Mouse (Mus musculus): ENCODE results near the gene Txk. TPM values are rescaled to one million over a fixed set of nuclear protein-coding genes. Genes with fewer than 3 reads are reported as not detected.

Gene Txk
- total and polyA plus RNA-seq, 3 experiments, result 0.10 to 0.23 TPM; not detected in 1

GRCm38 (mm10) chr5:72648987-72649735 is 103.4 kb downstream of the Txk start:
- no peak for TF ChIP-seq TCF12 (IDR thresholded peaks at IDR 0.05; ENCODE audit: low read depth, low read length)
- TF ChIP-seq TBP (IDR thresholded peaks at IDR 0.05; ENCODE audit: low read depth, low read length), result no peak
- no peak for TF ChIP-seq CTCF (IDR thresholded peaks at IDR 0.05 in 2 of 3, conservative IDR thresholded peaks at IDR 0.05 in 1 of 3; ENCODE audit: control insufficient read depth in 1 of 3, insufficient read depth in 1 of 3, low read depth in 2 of 3, low read length in 3 of 3, poor library complexity in 1 of 3, severe bottlenecking in 1 of 3)
- TF ChIP-seq MXI1 (IDR thresholded peaks at IDR 0.05; ENCODE audit: low read depth, low read length), result no peak
- no peak for TF ChIP-seq RAD21 (IDR thresholded peaks at IDR 0.05; ENCODE audit: low read depth, low read length)
- no peak for TF ChIP-seq POLR2AphosphoS5 (IDR thresholded peaks at IDR 0.05; ENCODE audit: borderline replicate concordance, low read depth, low read length)
- no peak for TF ChIP-seq MYB (IDR thresholded peaks at IDR 0.05; ENCODE audit: low read depth, low read length)
- TF ChIP-seq MAX (IDR thresholded peaks at IDR 0.05; ENCODE audit: low read length), result no peak
- no peak for TF ChIP-seq HCFC1 (IDR thresholded peaks at IDR 0.05; ENCODE audit: low read depth, low read length)
- no peak for TF ChIP-seq JUND (IDR thresholded peaks at IDR 0.05; ENCODE audit: low read depth, low read length)
- TF ChIP-seq E2F4 (IDR thresholded peaks at IDR 0.05; ENCODE audit: borderline replicate concordance, low read depth, low read length), result no peak
- no peak for TF ChIP-seq ELF1 (IDR thresholded peaks at IDR 0.05; ENCODE audit: low read depth, low read length)
- Histone ChIP-seq H3K9me3 (replicated peaks; ENCODE audit: insufficient read depth, low read length) (no peaks in the 10 kb centered on the region), H3K79me2 (ENCODE audit: control insufficient read depth, insufficient read depth, low read length, poor library complexity) (no peaks in the 10 kb centered on the region), H3K4me1 (ENCODE audit: control insufficient read depth in 1 of 2, insufficient read depth in 2 of 2, low read length in 2 of 2) (peaks cover 0 to 3% of the 10 kb centered on the region in 2 experiments; a peak in 2 of 4 replicates), H3K4me3 (ENCODE audit: control insufficient read depth in 1 of 2, insufficient read depth in 1 of 2, low read depth in 2 of 2, low read length in 2 of 2) (no peak overlapping the region), H3K36me3 (ENCODE audit: control insufficient read depth in 1 of 2, insufficient read depth in 2 of 2, low read length in 2 of 2) (no peaks in the 10 kb centered on the region; a peak in 1 of 4 replicates), H3K9ac (ENCODE audit: control insufficient read depth, low read depth, low read length, poor library complexity, severe bottlenecking) (no peak overlapping the region), H3K27ac (ENCODE audit: control insufficient read depth, low read depth, low read length) (no peak overlapping the region), H3K27me3 (ENCODE audit: control insufficient read depth in 1 of 2, insufficient read depth in 2 of 2, low read length in 2 of 2) (peaks cover 2 to 20% of the 10 kb centered on the region in 2 experiments; a peak in 3 of 4 replicates)
- DNase-seq (ENCODE audit: low read depth, low spot score), result no peak

GRCm38 (mm10) chr5:72647958-72648595 is 104.5 kb downstream of the Txk start:
- Histone ChIP-seq H3K27me3 (ENCODE audit: control insufficient read depth in 1 of 2, insufficient read depth in 2 of 2, low read length in 2 of 2) (peaks cover 2 to 18% of the 10 kb centered on the region in 2 experiments; a peak in 3 of 4 replicates), H3K9ac (ENCODE audit: control insufficient read depth, low read depth, low read length, poor library complexity, severe bottlenecking) (peak overlapping the region; percentile 49), H3K4me1 (ENCODE audit: control insufficient read depth in 1 of 2, insufficient read depth in 2 of 2, low read length in 2 of 2) (peaks cover 0 to 3% of the 10 kb centered on the region in 2 experiments; a peak in 2 of 4 replicates), H3K36me3 (ENCODE audit: control insufficient read depth in 1 of 2, insufficient read depth in 2 of 2, low read length in 2 of 2) (no peaks in the 10 kb centered on the region; a peak in 1 of 4 replicates), H3K9me3 (replicated peaks; ENCODE audit: insufficient read depth, low read length) (no peaks in the 10 kb centered on the region), H3K4me3 (ENCODE audit: control insufficient read depth in 1 of 2, insufficient read depth in 1 of 2, low read depth in 2 of 2, low read length in 2 of 2) (peak overlapping the region; percentile 62 to 74), H3K79me2 (ENCODE audit: control insufficient read depth, insufficient read depth, low read length, poor library complexity) (no peaks in the 10 kb centered on the region), H3K27ac (ENCODE audit: control insufficient read depth, low read depth, low read length) (no peak overlapping the region)
- no peak for DNase-seq (ENCODE audit: low read depth, low spot score)
- TF ChIP-seq CHD1 (IDR thresholded peaks at IDR 0.05; ENCODE audit: low read depth, low read length) (no peak), TAL1 (IDR thresholded peaks at IDR 0.05; ENCODE audit: low read length) (no peak), ZKSCAN1 (IDR thresholded peaks at IDR 0.05; ENCODE audit: low read depth, low read length) (no peak), GABPA (IDR thresholded peaks at IDR 0.05; ENCODE audit: low read depth, low read length) (no peak), USF2 (IDR thresholded peaks at IDR 0.05; ENCODE audit: borderline replicate concordance in 1 of 2, insufficient read depth in 1 of 2, low read depth in 1 of 2, low read length in 2 of 2) (no peak), NRF1 (IDR thresholded peaks at IDR 0.05; ENCODE audit: insufficient read depth, low read depth, low read length, poor library complexity, severe bottlenecking) (no peak), MAZ (IDR thresholded peaks at IDR 0.05; ENCODE audit: low read depth, low read length) (no peak), POLR2A (IDR thresholded peaks at IDR 0.05; ENCODE audit: control insufficient read depth in 1 of 2, insufficient read depth in 1 of 2, low read depth in 1 of 2, low read length in 2 of 2, poor library complexity in 1 of 2) (no peak), ETS1 (IDR thresholded peaks at IDR 0.05; ENCODE audit: low read depth, low read length) (no peak), SMC3 (IDR thresholded peaks at IDR 0.05; ENCODE audit: low read depth, low read length) (no peak), MXI1 (IDR thresholded peaks at IDR 0.05; ENCODE audit: low read depth, low read length) (no peak), RCOR1 (IDR thresholded peaks at IDR 0.05; ENCODE audit: low read depth, low read length) (no peak), CTCF (IDR thresholded peaks at IDR 0.05 in 2 of 3, conservative IDR thresholded peaks at IDR 0.05 in 1 of 3; ENCODE audit: control insufficient read depth in 1 of 3, insufficient read depth in 1 of 3, low read depth in 2 of 3, low read length in 3 of 3, poor library complexity in 1 of 3, severe bottlenecking in 1 of 3) (no peak), MAX (IDR thresholded peaks at IDR 0.05; ENCODE audit: low read length) (no peak), ZMIZ1 (IDR thresholded peaks at IDR 0.05; ENCODE audit: low read depth, low read length) (no peak)
